Mouse (Mus musculus) heart, embryonic 15.5 days (tissue): ENCODE data around the gene Taf1c. TPM values are rescaled to one million over a fixed set of nuclear protein-coding genes. Genes with fewer than 3 reads are reported as not detected.

Experiments used
- ATAC-seq: fragments of 200-750 bp; cut with Nextera tagmentation; replicated peaks from 2 replicates; pipeline ENCODE4 v1.8.0; 2017; ENCODE audit warnings: low read depth, moderate TSS enrichment; ENCODE audit not compliant: insufficient number of reproducible peaks, insufficient read depth, low FRiP score
- H3K27ac ChIP-seq: fragments of 300-500 bp; sonication (generic); 2 replicates; pipeline ENCODE4 v1.5.1; 2015; ENCODE audit warnings: mild to moderate bottlenecking, inconsistent platforms
- H3K27me3 ChIP-seq: fragments of 300-500 bp; sonication (generic); 2 replicates; pipeline ENCODE4 v1.6.1; 2015; ENCODE audit warnings: inconsistent platforms
- H3K36me3 ChIP-seq: fragments of 300-500 bp; sonication (generic); 2 replicates; pipeline ENCODE4 v1.6.1; 2015; ENCODE audit warnings: mild to moderate bottlenecking, inconsistent platforms
- H3K4me1 ChIP-seq: fragments of 300-500 bp; sonication (generic); replicated peaks from 2 replicates; pipeline ENCODE4 v1.6.1; 2015; ENCODE audit warnings: inconsistent platforms
- H3K4me2 ChIP-seq: fragments of 300-500 bp; sonication (generic); 2 replicates; pipeline ENCODE4 v1.6.1; 2015; ENCODE audit warnings: inconsistent platforms, mild to moderate bottlenecking, moderate library complexity
- H3K4me3 ChIP-seq: fragments of 300-500 bp; sonication (generic); 2 replicates; pipeline ENCODE4 v1.5.1; 2015; ENCODE audit warnings: mild to moderate bottlenecking, inconsistent platforms
- H3K9ac ChIP-seq: fragments of 300-500 bp; sonication (generic); 2 replicates; pipeline ENCODE4 v1.6.1; 2015; ENCODE audit warnings: mild to moderate bottlenecking, inconsistent platforms
- H3K9me3 ChIP-seq: fragments of 300-500 bp; sonication (generic); replicated peaks from 2 replicates; pipeline ENCODE4 v1.6.1; 2016; ENCODE audit warnings: inconsistent platforms
- WGBS: fragments of 180-500 bp; shearing (Covaris S2); methylation state at CpG from one replicate; pipeline ENCODE4 v1.1.7; 2015; ENCODE audit warnings: mixed read lengths; 5-methylcytosine and 5-hydroxymethylcytosine counted together
- polyA plus RNA-seq: library from polyadenylated mRNA; unstranded; fragments of >200 nt; fragmentation: Nextera tagmentation; extraction: Ambion mirVana; gene quantifications from 2 replicates; pipeline ENCODE4 v1.2.1, GENCODE M21; 2015

The Taf1c gene
- polyA plus RNA-seq, 1 experiment from 2014 or later: 4.1 TPM

GRCm38 (mm10) chr8:119623061-119623460 lies 18.0 kb upstream of the Taf1c start:
- no peak overlapping the region for H3K4me2 ChIP-seq
- H3K27me3 ChIP-seq: peaks cover 3% of the 10 kb centered on the region; the same call in 1 of the 2 replicates
- H3K9me3 ChIP-seq: no peaks in the 10 kb centered on the region
- H3K4me1 ChIP-seq: peaks cover 10% of the 10 kb centered on the region
- 76% methylated on average over 8 of the region's 8 CpGs for WGBS
- no peak overlapping the region for H3K4me3 ChIP-seq
- no peaks in the 10 kb centered on the region for H3K36me3 ChIP-seq
- H3K27ac ChIP-seq: no peak overlapping the region
- H3K9ac ChIP-seq: no peak overlapping the region
- no peak for ATAC-seq

- no peak for ATAC-seq
- Histone ChIP-seq H3K9me3 (no peaks in the 10 kb centered on the region), H3K27me3 (peaks cover 3% of the 10 kb centered on the region; the same call in 1 of the 2 replicates), H3K4me2 (no peak overlapping the region), H3K4me3 (no peak overlapping the region), H3K27ac (no peak overlapping the region), H3K9ac (no peak overlapping the region), H3K36me3 (no peaks in the 10 kb centered on the region), H3K4me1 (peaks cover 10% of the 10 kb centered on the region)
- WGBS: 58% methylated on average over 4 of the region's 4 CpGs
Measured at GRCm38 (mm10) chr8:119622555-119622954, 17.5 kb upstream of the Taf1c start.

- peaks cover 3% of the 10 kb centered on the region; the same call in 1 of the 2 replicates for H3K27me3 ChIP-seq
- no peak overlapping the region for H3K4me2 ChIP-seq
- no peaks in the 10 kb centered on the region for H3K36me3 ChIP-seq
- H3K9ac ChIP-seq: no peak overlapping the region
- 54% methylated on average over 14 of the region's 14 CpGs for WGBS
- peaks cover 10% of the 10 kb centered on the region for H3K4me1 ChIP-seq
- H3K4me3 ChIP-seq: no peak overlapping the region
- ATAC-seq: no peak
- H3K9me3 ChIP-seq: no peaks in the 10 kb centered on the region
- no peak overlapping the region for H3K27ac ChIP-seq
Measured at GRCm38 (mm10) chr8:119620848-119621465, 15.9 kb upstream of the Taf1c start.

GRCm38 (mm10) chr8:119620116-119620840 lies 15.3 kb upstream of the Taf1c start:
- H3K9me3 ChIP-seq: no peaks in the 10 kb centered on the region
- WGBS: 68% methylated on average over 6 of the region's 6 CpGs
- ATAC-seq: no peak
- peaks cover 10% of the 10 kb centered on the region for H3K4me1 ChIP-seq
- H3K27me3 ChIP-seq: peaks cover 2% of the 10 kb centered on the region; the same call in 1 of the 2 replicates
- H3K4me3 ChIP-seq: no peak overlapping the region
- H3K4me2 ChIP-seq: no peak overlapping the region
- H3K36me3 ChIP-seq: no peaks in the 10 kb centered on the region
- H3K27ac ChIP-seq: no peak overlapping the region
- no peak overlapping the region for H3K9ac ChIP-seq

GRCm38 (mm10) chr8:119618887-119619286 lies 13.9 kb upstream of the Taf1c start:
- Histone ChIP-seq H3K4me1 (peaks cover 10% of the 10 kb centered on the region), H3K27me3 (peaks cover 9% of the 10 kb centered on the region; the same call in 1 of the 2 replicates), H3K4me2 (no peak overlapping the region), H3K27ac (no peak overlapping the region), H3K9ac (no peak overlapping the region), H3K9me3 (no peaks in the 10 kb centered on the region), H3K36me3 (no peaks in the 10 kb centered on the region), H3K4me3 (no peak overlapping the region)
- no peak for ATAC-seq
- WGBS: 48% methylated on average over 5 of the region's 5 CpGs

GRCm38 (mm10) chr8:119617586-119617985 lies 12.6 kb upstream of the Taf1c start:
- no peaks in the 10 kb centered on the region for H3K36me3 ChIP-seq
- no peak overlapping the region for H3K9ac ChIP-seq
- no peak for ATAC-seq
- H3K4me2 ChIP-seq: no peak overlapping the region
- WGBS: 86% methylated on average over 5 of the region's 5 CpGs
- peaks cover 10% of the 10 kb centered on the region for H3K4me1 ChIP-seq
- H3K27me3 ChIP-seq: peaks cover 13% of the 10 kb centered on the region; the same call in 1 of the 2 replicates
- H3K4me3 ChIP-seq: no peak overlapping the region
- no peak overlapping the region for H3K27ac ChIP-seq
- no peaks in the 10 kb centered on the region for H3K9me3 ChIP-seq

- 97% methylated on average over 4 of the region's 4 CpGs for WGBS
- Histone ChIP-seq H3K4me3 (no peak overlapping the region), H3K9me3 (no peaks in the 10 kb centered on the region), H3K4me1 (peaks cover 10% of the 10 kb centered on the region), H3K36me3 (no peaks in the 10 kb centered on the region), H3K27me3 (peaks cover 13% of the 10 kb centered on the region), H3K4me2 (no peak overlapping the region), H3K9ac (no peak overlapping the region), H3K27ac (no peak overlapping the region)
- ATAC-seq: no peak
Measured at GRCm38 (mm10) chr8:119616811-119617210, 11.8 kb upstream of the Taf1c start.

- Histone ChIP-seq H3K27me3 (peaks cover 13% of the 10 kb centered on the region), H3K36me3 (no peaks in the 10 kb centered on the region), H3K4me1 (peaks cover 10% of the 10 kb centered on the region), H3K27ac (no peak overlapping the region), H3K9ac (no peak overlapping the region), H3K9me3 (no peaks in the 10 kb centered on the region), H3K4me3 (no peak overlapping the region), H3K4me2 (no peak overlapping the region)
- ATAC-seq: no peak
- 71% methylated on average over 7 of the region's 7 CpGs for WGBS
Measured at GRCm38 (mm10) chr8:119616358-119616757, 11.3 kb upstream of the Taf1c start.

GRCm38 (mm10) chr8:119615096-119615495 lies 10.1 kb upstream of the Taf1c start:
- WGBS: 82% methylated on average over 14 of the region's 14 CpGs
- Histone ChIP-seq H3K36me3 (no peaks in the 10 kb centered on the region), H3K27ac (no peak overlapping the region), H3K4me3 (no peak overlapping the region), H3K9ac (no peak overlapping the region), H3K27me3 (peaks cover 13% of the 10 kb centered on the region), H3K4me1 (no peaks in the 10 kb centered on the region), H3K4me2 (no peak overlapping the region), H3K9me3 (no peaks in the 10 kb centered on the region)
- no peak for ATAC-seq

GRCm38 (mm10) chr8:119612471-119612870 lies 7.4 kb upstream of the Taf1c start, which contains the start of gene Adad2:
Gene Adad2 (plus strand): TSS chr8:119612747.
- WGBS: 65% methylated on average over 26 of the region's 26 CpGs
- no peak for ATAC-seq
- no peaks in the 10 kb centered on the region for H3K36me3 ChIP-seq

GRCm38 (mm10) chr8:119606224-119606623 lies 1.2 kb upstream of the Taf1c start:
- Histone ChIP-seq H3K4me3 (no peak overlapping the region), H3K27ac (no peak overlapping the region), H3K4me2 (no peak overlapping the region), H3K9ac (no peak overlapping the region), H3K27me3 (no peaks in the 10 kb centered on the region), H3K36me3 (peaks cover 12% of the 10 kb centered on the region), H3K9me3 (peaks cover 5% of the 10 kb centered on the region; the same call in 1 of the 2 replicates), H3K4me1 (peaks cover 15% of the 10 kb centered on the region)
- ATAC-seq: no peak
- 76% methylated on average over 2 of the region's 2 CpGs for WGBS

More at GRCm38 (mm10) chr8:119612471-119612870, 7.4 kb upstream of the Taf1c start, which contains the start of gene Adad2:
- no peak within 1 kb of the TSS for H3K9ac ChIP-seq
- H3K9me3 ChIP-seq: peaks cover 5% of the 10 kb centered on the region; the same call in 1 of the 2 replicates
- H3K27me3 ChIP-seq: peaks cover 13% of the 10 kb centered on the region
- H3K4me1 ChIP-seq: no peaks in the 10 kb centered on the region
- no peak within 1 kb of the TSS for H3K4me3 ChIP-seq
- no peak within 1 kb of the TSS for H3K27ac ChIP-seq
- no peak within 1 kb of the TSS for H3K4me2 ChIP-seq
